Mouse (Mus musculus) urinary bladder, postnatal 36 days (tissue): ENCODE data around the gene Dzip1l.

Source experiments
- DNase-seq, 2 experiments: peaks; one replicate each; pipeline ENCODE4 v3.0.0; 2022; ENCODE audit warnings: low spot score in 2 of 2, mixed read lengths in 1 of 2

The Dzip1l gene

DNA sequence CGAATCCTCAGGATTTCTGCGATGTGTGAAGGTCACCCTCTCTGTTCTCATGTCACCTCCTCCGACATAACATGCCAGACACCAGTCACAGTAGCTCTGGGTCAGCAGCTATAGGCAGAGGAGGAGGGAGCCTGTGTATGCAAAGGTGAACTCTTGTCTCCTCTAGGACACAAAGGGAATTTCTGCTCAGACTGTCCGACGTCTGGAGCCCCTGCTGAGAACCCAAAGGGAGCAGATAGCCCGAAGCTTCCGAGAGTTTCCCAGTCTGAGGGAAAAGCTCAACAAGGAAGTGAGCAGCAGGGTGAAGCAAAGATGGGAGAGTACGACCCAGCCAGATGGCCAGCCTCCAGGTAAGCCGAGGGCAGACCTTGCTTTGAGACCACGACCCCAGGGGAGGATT lies 31.5 kb downstream of the Dzip1l start:
- DNase-seq: no peak

DNA sequence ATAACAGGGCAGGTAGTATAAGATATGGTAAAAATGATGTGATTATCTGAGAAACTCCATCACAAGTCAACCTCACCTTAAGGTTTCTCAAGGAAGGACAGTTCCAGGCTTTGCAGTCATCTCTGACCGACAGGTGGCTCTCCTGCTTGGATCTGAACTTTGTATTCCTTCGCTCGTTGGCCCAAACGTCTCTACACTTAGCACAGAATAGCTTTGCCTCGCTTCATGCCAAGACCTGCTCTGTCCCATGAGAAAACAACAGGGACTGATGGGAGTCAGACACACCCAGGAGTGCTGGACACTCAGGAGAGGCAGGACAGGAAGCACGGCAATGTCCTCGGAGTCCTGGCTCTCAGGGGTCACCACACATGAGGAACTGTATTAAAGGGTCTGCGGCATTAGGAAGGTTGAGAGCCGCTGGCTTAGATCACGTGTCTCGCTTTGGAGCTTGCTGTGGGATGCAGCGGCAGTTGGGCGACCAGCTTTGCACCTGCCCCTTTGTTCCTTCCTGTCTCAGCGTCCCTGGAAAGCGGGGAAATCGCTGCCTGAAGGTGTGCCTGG lies 32.4 kb downstream of the Dzip1l start:
- peak; percentile 28 to 57 for DNase-seq

DNA sequence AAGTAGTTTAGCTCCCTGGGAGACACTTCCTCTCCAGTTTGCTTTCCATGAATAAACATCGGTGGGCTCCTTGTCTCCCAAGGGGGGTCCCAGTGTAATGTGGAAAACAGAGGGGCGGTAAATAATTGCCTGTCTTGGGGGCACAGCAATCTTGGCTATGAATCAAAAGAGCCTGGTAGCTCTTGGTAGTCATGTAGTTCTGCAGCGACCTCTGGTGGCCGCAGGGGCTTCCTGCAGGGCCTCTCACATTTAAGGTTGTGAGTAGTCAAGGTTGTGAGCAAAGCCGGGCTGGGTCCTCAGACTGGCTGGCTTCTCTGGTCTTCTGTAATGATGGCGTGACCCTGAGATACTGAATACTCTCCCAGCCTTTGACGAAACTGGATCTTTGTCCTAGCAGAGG lies 33.1 kb downstream of the Dzip1l start:
- peak; percentile 47 to 60 for DNase-seq

DNA sequence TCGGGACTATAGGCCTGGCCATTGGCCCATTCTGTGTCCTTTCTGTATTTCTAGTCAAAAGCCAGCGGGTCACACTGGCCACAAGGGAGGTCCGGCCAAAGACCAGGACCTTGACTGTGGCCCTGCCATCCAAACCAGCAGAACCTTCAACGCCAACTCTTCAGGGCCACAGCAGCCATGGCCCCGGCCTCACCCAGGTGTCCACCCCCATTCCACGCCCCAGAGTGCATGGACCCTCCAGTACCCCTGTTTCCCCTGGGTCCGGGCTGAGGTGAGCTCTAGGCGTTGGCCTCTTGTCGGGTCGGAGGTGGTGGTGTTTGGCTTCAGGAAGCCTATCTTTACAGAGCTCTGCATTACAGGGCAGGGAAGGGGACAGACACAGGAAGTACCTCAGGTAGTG lies 33.6 kb downstream of the Dzip1l start:
- DNase-seq: no peak

DNA sequence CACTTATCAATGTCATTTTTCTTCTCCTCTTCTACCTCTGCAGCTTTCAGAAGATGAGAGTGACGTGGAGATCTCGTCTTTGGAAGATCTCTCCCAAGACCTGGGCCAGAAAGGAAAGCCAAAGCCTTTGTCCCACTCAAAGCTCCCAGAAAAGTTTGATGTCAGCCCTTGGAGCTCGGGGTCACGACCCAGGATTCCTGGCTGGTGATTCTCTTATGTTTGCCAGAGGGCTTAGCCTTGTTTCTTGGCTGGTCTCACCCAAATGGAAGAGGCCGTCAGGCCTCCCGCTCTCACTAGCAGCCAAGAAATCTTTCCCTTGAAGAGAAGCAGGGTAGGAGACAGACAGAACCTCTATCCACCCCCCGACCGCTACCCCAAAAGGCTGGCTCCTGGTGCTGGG lies 38.3 kb downstream of the Dzip1l start:
- peak in 1 of 2 experiments; percentile 70 for DNase-seq

DNA sequence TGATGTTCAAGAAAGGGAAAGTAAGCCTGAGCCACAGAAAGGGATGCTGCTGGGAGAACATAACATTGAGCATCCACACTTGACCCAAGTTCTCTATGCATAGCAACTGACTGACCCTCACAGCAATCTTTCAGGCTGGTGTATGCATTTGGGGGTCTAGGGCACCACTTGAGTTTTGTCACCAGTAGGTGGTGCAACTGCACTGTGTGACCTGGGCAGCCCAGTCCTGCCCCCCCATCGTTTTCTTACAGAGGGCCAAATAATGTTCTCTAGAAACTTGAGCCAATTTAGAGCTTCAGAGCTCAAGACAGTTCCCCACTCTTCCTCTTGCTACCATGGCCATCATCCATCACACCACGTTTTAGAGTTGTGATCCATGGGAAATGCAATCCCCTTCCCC lies 42.3 kb downstream of the Dzip1l start:
- DNase-seq: no peak

- no peak for DNase-seq
Measured at GRCm38 (mm10) chr9:99675714-99676113, 46.4 kb downstream of the Dzip1l start.

GRCm38 (mm10) chr9:99681980-99682570 lies 52.8 kb downstream of the Dzip1l start:
- no peak for DNase-seq

DNA sequence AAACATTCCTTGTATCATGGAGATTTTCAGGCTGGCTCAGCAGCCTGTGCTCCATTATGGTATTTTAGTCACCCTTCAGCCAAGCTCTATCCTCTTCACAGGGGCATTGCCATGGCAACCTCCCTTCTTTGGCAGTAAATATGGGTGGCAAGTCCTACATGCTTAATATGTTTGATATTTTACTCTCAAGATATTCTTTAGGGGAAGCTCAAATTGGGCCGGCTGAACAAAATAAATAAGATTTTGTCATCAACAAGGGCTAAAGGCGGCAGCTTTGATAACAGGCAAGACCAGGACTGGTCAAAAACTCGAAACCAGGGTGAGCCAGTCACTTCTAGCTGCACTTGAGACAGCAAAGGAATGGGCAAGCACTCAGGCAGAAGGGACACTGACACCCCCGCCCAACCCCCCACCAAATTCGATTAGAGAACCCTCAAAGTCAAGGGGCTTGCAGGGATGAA lies 55.8 kb downstream of the Dzip1l start:
- no peak for DNase-seq

DNA sequence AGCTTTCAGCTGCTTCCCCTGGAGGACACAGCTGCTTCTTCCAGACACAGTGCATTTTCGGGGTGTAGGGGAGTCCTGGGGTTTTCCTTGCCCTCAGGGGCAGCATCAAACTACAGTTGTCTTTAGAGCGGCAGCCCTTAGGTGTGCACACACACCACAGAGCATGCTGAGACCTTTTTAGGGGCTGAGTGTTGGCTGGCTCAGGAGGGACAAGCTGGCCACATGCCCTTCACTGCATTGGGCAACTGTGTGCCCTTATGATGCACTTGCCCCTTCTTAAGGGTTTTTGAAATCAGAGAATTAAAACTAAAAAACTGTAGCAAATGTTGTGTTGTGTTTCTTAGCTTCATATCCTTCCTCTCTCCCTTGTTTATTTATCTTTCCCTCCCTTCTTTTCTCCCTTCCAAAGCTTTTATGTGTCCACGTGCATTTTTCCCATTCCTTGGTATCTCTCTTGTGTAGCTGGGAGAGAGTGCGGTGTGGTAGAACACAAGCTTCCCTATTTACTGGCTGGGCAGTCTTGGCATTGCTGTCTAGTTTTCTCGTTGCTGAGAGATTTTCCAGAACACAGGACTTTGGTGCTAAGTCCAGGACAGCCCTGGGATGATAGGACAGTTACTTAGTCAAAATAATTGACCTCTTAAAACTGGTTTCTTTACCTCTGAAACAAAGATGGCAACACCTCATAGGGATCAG lies 56.4 kb downstream of the Dzip1l start:
- DNase-seq: no peak

DNA sequence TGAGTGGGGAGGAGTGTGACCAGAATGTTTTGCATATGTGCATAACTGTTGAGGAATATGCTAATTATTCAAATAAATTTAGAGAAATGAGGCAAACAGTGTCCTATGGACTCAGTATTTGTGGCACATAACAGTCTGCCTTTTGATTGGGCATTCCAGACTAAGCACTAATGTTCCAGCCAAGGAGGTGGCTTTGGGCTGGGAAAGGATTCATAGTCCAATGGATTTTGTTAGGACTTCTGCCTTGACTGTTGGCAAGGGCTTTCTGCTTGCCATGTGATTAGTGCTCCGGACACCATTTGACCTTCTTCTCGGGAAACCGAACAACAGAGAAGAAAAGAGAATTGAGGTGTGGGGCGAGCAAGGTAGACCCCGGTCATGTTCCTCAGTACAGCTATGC lies 60.5 kb downstream of the Dzip1l start:
- DNase-seq: no peak

GRCm38 (mm10) chr9:99690386-99690785 lies 61.1 kb downstream of the Dzip1l start:
- DNase-seq: no peak

GRCm38 (mm10) chr9:99694961-99695360 lies 65.7 kb downstream of the Dzip1l start:
- no peak for DNase-seq

DNA sequence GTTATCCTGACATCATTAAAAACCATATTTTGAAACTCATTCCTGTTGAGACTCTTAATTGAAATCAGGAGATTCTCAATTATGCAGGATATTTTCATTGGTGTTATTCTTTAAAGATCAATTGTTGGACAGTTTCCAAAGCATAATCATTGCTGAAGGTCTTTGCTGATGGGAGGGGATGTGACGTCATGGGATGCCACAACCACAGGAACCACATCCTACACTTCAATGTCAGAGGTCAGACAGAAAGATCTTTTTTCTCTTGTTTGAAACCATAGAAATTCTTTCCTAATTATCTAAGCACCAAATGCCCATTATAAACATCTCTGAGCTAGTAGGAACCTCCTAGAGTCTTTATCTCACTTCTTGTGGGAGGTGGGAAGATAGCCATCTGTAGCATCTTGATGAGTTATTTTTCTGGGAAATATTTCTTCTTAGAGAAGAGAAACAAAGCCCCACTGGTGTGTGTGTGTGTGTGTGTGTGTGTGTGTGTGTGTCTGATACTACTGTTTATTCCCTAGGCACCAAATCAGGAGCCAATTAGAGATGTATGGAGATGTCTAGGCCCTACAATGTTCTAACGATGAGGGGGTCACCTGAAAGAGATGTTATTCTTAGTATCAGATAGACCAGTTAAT lies 70.6 kb downstream of the Dzip1l start:
- DNase-seq: no peak

DNA sequence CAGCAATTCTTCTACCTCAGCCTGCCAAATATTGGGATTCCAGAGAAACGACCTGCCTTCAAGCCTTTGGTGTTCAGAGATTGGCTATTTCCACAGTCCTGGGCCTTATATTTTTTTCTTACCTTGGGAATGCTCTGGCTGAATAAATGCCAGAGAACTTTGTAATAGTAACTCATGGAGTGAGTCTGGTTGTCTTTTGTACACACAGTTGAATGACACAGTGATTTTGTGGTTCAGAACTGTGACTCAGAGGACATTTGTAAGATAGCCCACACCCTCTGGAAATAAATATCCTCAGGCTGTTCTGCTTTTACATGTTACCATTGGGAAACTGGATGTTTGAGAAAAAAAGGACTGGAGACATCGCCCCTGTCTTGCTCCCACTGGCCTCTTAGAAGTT lies 71.9 kb downstream of the Dzip1l start:
- no peak for DNase-seq

DNA sequence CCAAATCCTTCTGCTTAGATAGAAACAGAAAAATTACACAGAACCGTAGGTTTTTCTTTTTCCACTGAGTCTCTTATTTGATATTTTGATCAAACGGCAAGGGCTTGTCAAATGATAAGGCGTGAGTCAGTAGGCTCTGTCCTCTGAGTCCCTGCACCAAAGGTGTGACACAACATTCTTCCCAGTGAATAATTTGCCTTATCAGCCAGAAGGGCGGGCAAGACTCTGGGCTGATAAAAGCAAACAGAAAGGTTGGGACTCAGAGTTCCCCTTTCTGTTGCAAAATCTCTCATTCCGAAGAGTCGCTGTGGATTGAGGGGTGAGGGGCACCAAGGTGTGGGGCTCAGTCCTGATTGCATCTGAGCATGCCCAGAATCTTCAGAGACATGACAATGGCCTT lies 72.9 kb downstream of the Dzip1l start:
- DNase-seq: no peak

GRCm38 (mm10) chr9:99703711-99704110 lies 74.4 kb downstream of the Dzip1l start:
- no peak for DNase-seq

DNA sequence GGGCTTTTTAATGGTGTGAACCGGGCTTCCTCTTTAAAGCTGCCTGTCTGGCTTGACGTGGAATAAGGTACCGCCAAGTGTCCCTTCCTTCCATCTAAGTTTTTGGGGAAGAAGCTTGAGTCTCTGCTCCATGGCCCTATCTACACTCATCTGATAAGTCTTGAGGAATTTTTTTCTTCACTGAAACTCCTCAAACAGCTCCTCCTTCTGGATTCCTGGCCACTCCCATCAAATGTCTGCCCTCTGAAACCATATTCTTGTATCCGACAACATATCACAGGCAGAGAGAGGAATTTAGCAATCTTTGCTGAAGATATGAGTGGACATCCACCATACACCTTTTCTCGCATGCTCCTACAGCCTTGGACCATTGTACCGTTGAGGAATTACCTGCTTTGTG lies 77.0 kb downstream of the Dzip1l start:
- DNase-seq: no peak

DNA sequence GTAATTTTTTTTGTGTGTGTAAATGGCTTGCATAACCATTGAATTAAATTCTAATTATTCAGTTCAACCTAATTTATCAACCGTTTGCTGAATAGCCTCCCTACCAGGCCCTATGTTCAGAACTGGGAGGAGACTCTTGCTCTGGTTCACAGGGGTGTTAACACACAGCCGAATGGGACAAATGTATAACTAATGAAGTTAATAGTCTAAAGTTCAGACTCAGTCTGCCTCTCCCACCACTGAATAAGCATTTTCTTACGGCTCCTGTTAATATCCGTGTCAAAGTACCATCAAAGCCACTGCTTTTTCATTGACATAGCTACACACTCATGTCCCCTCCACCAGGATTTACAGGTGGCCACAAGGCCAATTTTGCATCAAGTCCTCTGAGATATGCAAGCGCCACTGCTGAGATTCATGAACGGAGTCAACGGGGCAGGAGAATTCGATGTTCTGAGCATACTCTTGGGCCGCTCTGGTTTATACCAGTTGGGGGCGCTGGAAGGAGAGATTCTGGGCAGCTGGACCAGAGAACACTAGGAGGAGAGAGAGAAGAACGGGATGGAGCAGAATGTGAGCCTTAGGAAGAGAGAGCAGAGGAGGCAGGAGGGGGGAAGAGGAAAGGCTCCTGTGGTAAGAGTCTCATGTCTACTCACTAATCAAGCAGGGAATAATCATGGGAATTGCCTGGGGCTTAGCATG lies 78.3 kb downstream of the Dzip1l start:
- no peak for DNase-seq

DNA sequence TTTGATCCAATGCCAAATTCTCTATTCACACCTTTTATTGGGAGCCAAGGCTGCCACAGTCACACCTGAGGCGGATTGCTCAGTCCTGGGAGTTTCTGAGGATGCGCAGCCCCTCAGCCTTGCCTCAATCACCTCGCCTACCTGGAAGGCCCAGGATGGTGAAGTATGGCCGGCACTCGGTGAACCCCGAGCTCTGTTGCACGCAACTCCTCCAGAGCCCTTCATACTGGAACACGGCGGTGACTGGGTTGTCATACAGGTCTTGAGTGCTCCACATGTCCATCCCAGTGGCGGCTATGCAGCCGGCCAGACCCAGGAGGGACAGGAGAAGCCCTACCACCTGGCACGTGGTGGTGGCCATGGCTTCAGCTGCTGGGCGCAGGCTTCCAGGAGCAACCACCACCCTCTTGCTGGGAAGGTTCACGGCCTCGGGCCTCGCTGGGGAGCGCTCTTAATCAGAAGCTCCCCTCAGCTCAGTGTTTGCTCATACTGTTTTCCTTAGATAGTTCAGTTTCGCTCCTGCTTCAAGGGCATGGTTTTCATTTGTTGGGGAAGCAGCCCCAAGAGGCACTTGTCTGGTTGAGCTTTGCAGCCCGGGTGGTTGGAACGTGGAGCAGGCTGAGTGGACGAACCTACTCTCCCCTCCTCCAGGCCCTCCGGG lies 80.4 kb downstream of the Dzip1l start:
- no peak for DNase-seq

DNA sequence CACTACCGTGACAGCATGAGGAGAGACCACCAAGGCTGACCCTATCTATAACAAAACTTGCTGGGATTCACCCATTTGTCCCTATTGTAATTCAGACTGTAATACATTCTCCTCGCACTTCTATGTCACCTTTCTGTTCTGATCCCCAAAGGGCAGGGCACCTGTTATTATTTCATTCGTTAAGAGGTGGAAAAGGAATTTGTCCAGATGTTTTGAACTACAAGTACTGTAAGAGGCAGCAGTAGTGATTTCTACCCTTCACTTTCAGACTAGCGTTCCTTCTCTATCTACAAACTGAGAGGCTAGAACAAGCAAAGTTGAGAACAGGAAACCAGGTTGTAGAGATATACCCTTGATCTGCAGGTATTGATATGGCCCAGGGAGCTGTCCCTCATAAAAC lies 81.0 kb downstream of the Dzip1l start:
- no peak for DNase-seq

DNA sequence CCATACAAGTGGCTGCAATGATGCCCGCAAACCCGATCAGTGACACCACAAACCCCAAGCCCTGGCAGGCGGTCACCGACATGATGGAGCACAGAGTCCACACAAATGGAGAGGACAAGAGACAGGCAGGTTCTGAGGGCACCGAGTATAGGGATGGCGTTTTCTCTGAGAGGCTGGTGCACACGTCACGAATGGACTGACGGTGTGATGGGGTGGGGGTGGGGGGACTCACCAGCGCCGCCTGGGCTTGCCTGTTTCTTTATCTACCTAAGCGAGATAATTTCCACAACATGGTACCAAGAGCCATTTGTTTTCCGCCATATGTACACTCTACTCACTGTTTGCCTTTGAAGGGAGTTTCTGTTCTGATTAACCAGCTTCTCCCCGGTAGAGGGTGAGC lies 87.8 kb downstream of the Dzip1l start, which contains the start of gene Cldn18:
TSS of gene Cldn18 (minus strand) at position 134 of the 400 bp plus-strand sequence.
- no peak for DNase-seq
